Mouse (Mus musculus): ENCODE data around the gene Gm12790.
"Not testable (repeated sequence)": the region's sequence is repeated elsewhere in the genome, so short reads cannot be mapped to it uniquely, and the experiment has no call there.

Gene Gm12790

DNA sequence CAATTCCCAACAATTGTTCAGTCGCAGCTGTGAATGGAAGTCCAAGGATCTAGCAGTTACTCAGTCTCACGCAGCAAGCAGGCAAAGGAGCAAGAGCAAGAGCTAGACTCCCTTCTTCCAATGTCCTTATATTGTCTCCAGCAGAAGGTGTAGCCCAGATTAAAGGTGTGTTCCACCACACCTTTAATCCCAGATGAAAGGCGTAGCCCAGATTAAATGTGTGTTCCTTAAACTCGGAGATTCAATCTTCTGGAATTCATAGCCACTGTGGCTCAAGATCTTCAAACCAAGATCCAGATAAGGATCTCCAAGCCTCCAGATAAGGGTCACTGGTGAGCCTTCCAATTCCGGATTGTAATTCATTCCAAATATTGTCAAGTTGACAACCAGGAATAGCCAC, at the start of gene Gm12790:
Gene Gm12790 (minus strand): TSS at position 101 of the 400 bp plus-strand sequence.
- CTCF ChIA-PET, POLR2A ChIA-PET: not testable (repeated sequence)

DNA sequence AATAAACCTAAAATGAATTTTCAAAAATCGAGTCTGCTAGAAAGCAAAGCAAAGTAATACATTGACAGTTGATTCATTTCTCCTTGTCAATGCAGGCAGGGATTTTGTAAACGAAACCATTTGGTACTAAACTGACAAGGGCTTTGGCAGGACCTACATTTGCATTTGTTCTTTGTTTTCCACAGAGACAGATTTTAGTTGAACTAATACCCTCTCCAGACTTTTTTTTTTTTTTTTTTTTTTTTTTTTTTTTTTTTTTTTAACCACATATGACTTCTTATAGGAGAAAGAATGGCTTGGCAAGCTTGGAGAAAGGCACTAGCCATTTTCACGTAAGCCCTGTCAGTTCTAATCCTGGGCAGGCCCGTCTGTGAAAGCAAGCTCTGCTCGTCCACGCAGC, 45.8 kb upstream of the Gm12790 start:
- ChIA-PET CTCF (no interaction called here), POLR2A (no interaction called here)

DNA sequence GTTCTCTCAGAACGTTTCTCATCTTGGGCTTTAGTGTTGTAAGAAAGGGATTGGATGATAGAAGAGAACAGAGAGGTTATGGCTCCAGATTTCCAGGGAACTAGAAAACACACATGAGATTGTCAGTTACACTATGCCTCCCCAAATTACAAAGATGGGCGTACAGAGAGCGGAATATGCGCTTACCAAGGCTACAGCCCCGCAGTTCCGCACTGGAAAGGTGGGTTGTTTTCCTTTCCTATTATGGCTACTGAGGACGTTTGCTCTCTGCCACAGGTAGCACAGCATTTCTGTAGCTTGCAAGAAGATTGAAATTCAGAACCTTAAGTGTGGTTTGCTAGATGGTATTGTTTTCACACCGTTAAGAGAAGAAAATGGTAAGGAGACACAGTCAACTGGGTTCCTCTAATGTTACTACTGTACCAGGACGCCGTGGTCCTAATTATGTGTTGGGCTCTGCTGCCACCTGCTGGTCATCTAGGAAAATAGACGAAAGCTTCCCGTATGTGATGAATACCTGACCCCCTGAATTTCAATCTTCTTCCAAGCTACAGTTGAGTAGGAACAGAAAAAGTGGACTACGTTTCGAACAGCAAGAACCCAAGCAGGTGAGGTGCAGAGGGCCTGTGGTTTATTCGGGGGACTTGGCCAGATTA, 17.5 kb upstream of the Gm12790 start:
- ChIA-PET POLR2A (interaction anchor here in 3 of 4 experiments (0.7 to 1.6 kb wide), 11 partner anchors 105 to 669 kb away, joined by 3 to 8 read pairs (median 4); partner anchors contain the start of gene C130073F10Rik (in 1 of the 3)), CTCF (interaction anchor here (0.5 to 4.1 kb wide), 22 partner anchors 12 to 1080 kb away, joined by 3 to 58 read pairs (median 4); partner anchors contain the start of gene Pde4b (in 1 of the 4))

DNA sequence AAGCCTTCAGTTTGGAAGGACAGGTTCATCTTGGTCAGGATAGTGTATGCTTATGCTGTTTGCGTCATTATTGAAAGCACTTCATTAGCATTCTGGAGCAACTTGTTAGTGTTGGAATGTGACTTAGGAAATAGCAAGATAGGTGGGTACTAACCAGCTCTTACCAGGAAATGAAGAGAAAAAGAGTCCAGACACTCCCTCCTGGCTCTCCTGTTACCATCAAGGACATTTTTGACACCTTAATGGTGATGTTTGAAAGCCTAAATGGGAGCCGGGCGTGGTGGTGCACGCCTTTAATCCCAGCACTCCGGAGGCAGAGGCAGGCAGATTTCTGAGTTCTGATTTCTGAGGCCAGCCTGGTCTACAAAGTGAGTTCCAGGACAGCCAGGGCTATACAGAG, 16.6 kb upstream of the Gm12790 start:
- ChIA-PET CTCF (interaction anchor here (0.6 to 4.1 kb wide), 13 partner anchors 122 to 829 kb away, joined by 3 to 58 read pairs (median 4); no protein-coding TSS in a partner anchor), POLR2A (interaction anchor here in 3 of 4 experiments (1.0 to 1.6 kb wide), 8 partner anchors 104 to 340 kb away, joined by 3 to 8 read pairs (median 5); partner anchors contain the start of gene C130073F10Rik (in 1 of the 3))

DNA sequence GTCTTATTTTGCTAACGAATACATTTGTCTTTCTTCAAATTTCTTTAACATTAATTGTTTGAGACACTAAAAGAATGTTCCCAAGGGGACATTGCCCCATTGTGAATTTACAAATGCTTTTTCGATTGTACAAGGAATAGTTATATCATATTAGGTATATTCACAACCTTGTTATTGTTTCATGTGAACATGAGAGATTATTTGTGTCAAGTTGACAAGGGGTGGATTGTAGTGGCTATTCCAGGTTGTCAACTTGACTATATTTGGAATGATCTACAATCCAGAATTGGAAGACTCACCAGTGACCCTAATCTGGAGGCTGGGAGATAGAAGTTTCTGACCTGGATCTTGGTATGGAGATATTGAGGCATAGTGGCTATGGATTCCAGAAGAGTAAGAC, 5.5 kb upstream of the Gm12790 start, which contains the start of gene Gm12789:
Gene Gm12789 (plus strand): TSS at position 301 of the 400 bp plus-strand sequence.
- CTCF ChIA-PET, POLR2A ChIA-PET: not testable (repeated sequence)

DNA sequence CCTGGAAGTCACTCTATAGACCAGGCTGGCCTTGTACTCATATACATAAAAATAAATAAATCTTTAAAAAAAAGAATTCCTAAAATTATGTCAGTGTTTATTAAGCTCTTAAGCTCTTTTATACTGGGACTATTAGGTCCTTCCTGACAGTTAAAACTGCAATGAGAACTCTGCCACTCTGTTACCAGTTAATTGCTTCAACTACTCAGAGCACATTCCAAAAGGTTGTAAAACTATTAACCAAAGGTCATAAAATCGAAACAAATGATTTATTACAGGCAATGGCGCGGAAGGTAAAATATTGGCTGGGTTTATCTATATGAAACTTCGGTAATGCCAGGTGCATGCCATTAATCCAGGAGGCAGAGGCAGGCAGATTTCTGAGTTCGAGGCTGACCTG, 4.8 kb upstream of the Gm12790 start:
- CTCF ChIA-PET, result interaction anchor here in 2 of 4 experiments (0.6 to 1.5 kb wide), 3 partner anchors 13 to 125 kb away, joined by 3 to 4 read pairs (median 3); no protein-coding TSS in a partner anchor
- POLR2A ChIA-PET, result interaction anchor here in 1 of 4 experiments (1.4 kb wide), 1 partner anchor 15 kb away, joined by 3 read pairs; no protein-coding TSS in a partner anchor

DNA sequence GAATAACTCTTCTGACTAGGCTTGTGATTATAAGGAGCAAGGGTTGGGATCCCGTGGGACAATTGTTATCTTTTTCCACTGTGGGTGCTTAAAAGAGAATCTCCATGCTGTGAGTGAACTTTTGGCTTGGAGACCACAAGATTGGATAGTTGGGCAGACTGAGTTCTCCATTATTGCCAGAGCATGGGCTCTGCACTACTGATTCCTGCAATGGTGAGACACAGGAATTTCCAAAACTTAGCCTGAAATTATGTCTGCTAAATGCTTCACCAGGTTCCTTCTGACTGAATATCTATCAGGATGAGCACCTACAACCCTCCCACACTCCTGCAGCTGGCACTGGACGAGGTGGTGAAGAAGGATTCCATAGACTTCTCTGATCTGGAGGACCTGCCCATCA, 40.7 kb downstream of the Gm12790 start, which contains the start of gene Gm12794:
Gene Gm12794 (plus strand): TSS at position 301 of the 400 bp plus-strand sequence.
- CTCF ChIA-PET, POLR2A ChIA-PET: not testable (repeated sequence)
